Comparison of ENCODE assay signal across 20 mouse cellular contexts in genomic region chr2:77949521-77949920, GRCm38 (mm10). TPM values are rescaled to one million over a fixed set of nuclear protein-coding genes. Genes with fewer than 3 reads are reported as not detected.
A peak's percentile ranks its signal among the peaks of the same experiment; 100 is the strongest.
DNase-seq lines count a peak whose midpoint lies in the region; ATAC-seq lines count a peak whose summit lies in the region.
"Had no signal": no experiment of that assay in that cellular context is flagged by ENCODE, and none has a peak within 500 bp of the region (broad histone marks: within the 10 kb centered on the region; RNA-seq: fewer than 3 reads in every experiment).

No protein-coding gene starts in this region.

- H3K9ac ChIP-seq in heart, embryonic 11.5 days (ENCODE audit: low read depth, low read length), result no peak overlapping the region
- no peak overlapping the region for H3K9ac ChIP-seq in hindbrain, embryonic 16.5 days (ENCODE audit: low read depth, low read length)

- no peak overlapping the region for H3K4me2 ChIP-seq in heart, embryonic 11.5 days
- no peak overlapping the region for H3K4me2 ChIP-seq in hindbrain, embryonic 16.5 days (ENCODE audit: low read length)

- 76% methylated on average over 1 of the region's 1 CpGs for WGBS in heart, embryonic 11.5 days (ENCODE audit: insufficient replicate concordance)
- WGBS in hindbrain, embryonic 16.5 days, result 91% methylated on average over 1 of the region's 1 CpGs

- no peak overlapping the region for H3K4me3 ChIP-seq in heart, embryonic 11.5 days (ENCODE audit: low read depth, low read length)
- no peak overlapping the region for H3K4me3 ChIP-seq in hindbrain, embryonic 16.5 days (ENCODE audit: low read length)

- H3K36me3 ChIP-seq in heart, embryonic 11.5 days (ENCODE audit: control insufficient read depth, insufficient read depth, low read length), result no peaks in the 10 kb centered on the region
- H3K36me3 ChIP-seq in hindbrain, embryonic 16.5 days (ENCODE audit: control insufficient read depth, insufficient read depth, low read length), result no peaks in the 10 kb centered on the region

- H3K27ac ChIP-seq in heart, embryonic 11.5 days (ENCODE audit: low read depth, low read length), result no peak overlapping the region
- H3K27ac ChIP-seq in hindbrain, embryonic 16.5 days (ENCODE audit: low read depth, low read length), result no peak overlapping the region

- H3K4me1 ChIP-seq in heart, embryonic 11.5 days (ENCODE audit: control insufficient read depth, insufficient read depth, low read length), result peaks cover 6% of the 10 kb centered on the region
- peaks cover 8% of the 10 kb centered on the region for H3K4me1 ChIP-seq in hindbrain, embryonic 16.5 days (ENCODE audit: control insufficient read depth, insufficient read depth, low read depth, low read length)

- DNase-seq in heart, adult 11 months, result peak; percentile 71
- peak; percentile 78 for DNase-seq in 3T3-L1 (ENCODE audit: low read depth, low spot score)
- DNase-seq: adrenal gland, adult 2 months; adrenal gland, adult 8-10 months; adrenal gland, postnatal 10 days; adrenal gland, postnatal 14 days; adrenal gland, postnatal 25 days; adrenal gland, postnatal 36 days; B cell, adult 2 months; cerebellum, adult 11 months; cerebellum, adult 11-12 months; cerebellum, adult 18-20 months; cerebellum, adult 2 months had no signal

- no peaks in the 10 kb centered on the region for H3K9me3 ChIP-seq in heart, embryonic 11.5 days (replicated peaks; ENCODE audit: control insufficient read depth, low read length)
- H3K9me3 ChIP-seq in hindbrain, embryonic 16.5 days (ENCODE audit: control insufficient read depth, low read length), result no peaks in the 10 kb centered on the region
- H3K9me3 ChIP-seq: G1E had no signal

- H3K27me3 ChIP-seq in heart, embryonic 11.5 days (ENCODE audit: control insufficient read depth, insufficient read depth, low read length), result no peaks in the 10 kb centered on the region
- H3K27me3 ChIP-seq in hindbrain, embryonic 16.5 days (replicated peaks; ENCODE audit: control insufficient read depth, insufficient read depth, low read length), result no peaks in the 10 kb centered on the region
- H3K27me3 ChIP-seq: CH12.LX, Patski had no signal

- no peak for ATAC-seq in heart, embryonic 11.5 days (replicated peaks; ENCODE audit: insufficient number of reproducible peaks, low FRiP score, low TSS enrichment)
- no peak for ATAC-seq in hindbrain, embryonic 16.5 days
- ATAC-seq: activated CD4-positive, CD25-positive, alpha-beta regulatory T cell, adult 4 months; CD4-positive, CD25-positive, alpha-beta regulatory T cell, adult 4 months; Patski had no signal

RNA-seq across cellular contexts. Expression of gene Cwc22, which starts 3.3 kb away (rescaled TPM):
- 22.2 and 23.8 TPM in 2 replicates for polyA plus RNA-seq in heart, embryonic 11.5 days (2014; fragmentation: Nextera tagmentation; extraction: Ambion mirVana)
- polyA plus RNA-seq in hindbrain, embryonic 16.5 days (2015; fragmentation: Nextera tagmentation; extraction: Ambion mirVana), result 18.7 and 20.3 TPM in 2 replicates
